Mouse (Mus musculus): ENCODE measurements around the gene Adamts4. TPM values are rescaled to one million over a fixed set of nuclear protein-coding genes. Genes with fewer than 3 reads are reported as not detected.

Gene Adamts4
- polyA plus RNA-seq, 1 experiment = 29.8 TPM

DNA sequence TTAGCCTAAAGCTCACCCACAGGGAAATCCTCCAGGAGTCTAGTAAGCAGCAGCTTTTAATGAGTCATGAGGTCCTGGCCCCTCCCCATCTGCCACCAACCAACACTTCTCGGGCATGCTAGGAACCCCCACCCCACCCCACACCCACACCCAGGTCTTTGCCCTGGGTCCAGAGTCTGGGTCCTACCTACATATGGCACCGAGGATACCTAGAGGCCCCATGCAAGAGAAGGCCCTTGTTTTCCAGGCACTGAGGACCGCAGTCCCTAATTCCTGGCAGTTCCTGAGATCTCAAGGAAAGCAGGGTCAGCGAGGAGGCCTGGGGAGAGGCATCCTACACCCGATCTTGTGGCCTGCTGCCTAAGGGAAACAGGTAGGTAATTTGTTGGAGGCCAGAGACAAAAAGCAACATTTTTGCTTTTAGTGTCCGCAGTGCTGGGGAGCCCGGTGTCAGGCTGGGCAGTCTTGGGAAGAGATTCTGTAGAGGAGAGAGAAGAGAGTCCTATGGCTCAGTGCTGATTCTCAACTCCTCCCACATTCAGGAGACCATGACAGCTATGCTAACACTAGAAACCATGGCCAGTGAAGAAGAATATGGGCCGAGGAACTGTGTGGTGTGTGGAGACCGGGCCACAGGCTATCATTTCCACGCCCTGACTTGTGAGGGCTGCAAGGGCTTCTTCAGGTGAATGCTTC is 36.3 kb upstream of the Adamts4 start, which contains the start of gene Nr1i3:
TSS of gene Nr1i3 (plus strand) at position 170 of the 696 bp plus-strand sequence.
- TF ChIP-seq CTCF (IDR thresholded peaks at IDR 0.05; ENCODE audit: borderline replicate concordance, insufficient read depth, low read depth, low read length) = no peak
- TF ChIP-seq POLR2A (IDR thresholded peaks at IDR 0.05; ENCODE audit: borderline replicate concordance, insufficient read depth, low read length) = no peak
- WGBS = 70% methylated on average over 10 of the region's 10 CpGs
- Histone ChIP-seq H3K4me3 (replicated peaks; ENCODE audit: insufficient read depth, low read depth, low read length) (no peak within 1 kb of the TSS), H3K27ac (ENCODE audit: insufficient read depth, low read length) (no peak within 1 kb of the TSS), H3K4me1 (ENCODE audit: control insufficient read depth, insufficient read depth, low read length) (no peaks in the 10 kb centered on the region), H3K27me3 (ENCODE audit: control insufficient read depth, insufficient read depth, low read length) (peaks cover 1% of the 10 kb centered on the region; the same call in 1 of the 2 replicates)
- DNase-seq = no peak

DNA sequence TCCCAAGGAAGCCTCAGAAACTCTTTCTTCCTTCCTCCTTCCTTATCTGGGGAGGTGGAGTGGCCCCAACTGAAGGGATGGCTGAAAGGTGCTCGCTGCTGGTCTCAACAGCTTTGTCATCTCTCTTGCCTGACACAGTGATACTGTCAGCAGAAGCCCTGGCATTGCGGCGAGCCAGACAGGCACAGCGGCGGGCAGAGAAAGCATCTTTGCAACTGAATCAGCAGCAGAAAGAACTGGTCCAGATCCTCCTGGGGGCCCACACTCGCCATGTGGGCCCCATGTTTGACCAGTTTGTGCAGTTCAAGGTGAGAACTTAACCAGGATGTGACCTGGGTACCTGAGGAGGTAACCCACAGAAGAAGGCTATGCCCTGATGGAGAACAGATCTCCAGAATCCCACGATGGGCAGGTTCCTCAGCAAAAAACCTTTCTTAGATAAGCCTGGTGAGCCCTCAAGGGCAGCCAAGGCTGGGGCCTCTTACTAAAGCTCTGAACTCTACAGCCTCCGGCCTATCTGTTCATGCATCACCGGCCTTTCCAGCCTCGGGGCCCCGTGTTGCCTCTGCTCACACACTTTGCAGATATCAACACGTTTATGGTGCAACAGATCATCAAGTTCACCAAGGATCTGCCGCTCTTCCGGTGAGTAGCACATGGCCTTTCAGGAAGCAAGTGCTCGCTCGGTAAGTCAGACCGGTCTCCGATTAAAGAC is 33.8 kb upstream of the Adamts4 start:
- 84% methylated on average over 18 of the region's 18 CpGs for WGBS
- Histone ChIP-seq H3K4me3 (replicated peaks; ENCODE audit: insufficient read depth, low read depth, low read length) (no peak overlapping the region), H3K27ac (ENCODE audit: insufficient read depth, low read length) (no peak overlapping the region), H3K27me3 (ENCODE audit: control insufficient read depth, insufficient read depth, low read length) (no peaks in the 10 kb centered on the region), H3K4me1 (ENCODE audit: control insufficient read depth, insufficient read depth, low read length) (no peaks in the 10 kb centered on the region)
- no peak for DNase-seq
- no peak for TF ChIP-seq POLR2A (IDR thresholded peaks at IDR 0.05; ENCODE audit: borderline replicate concordance, insufficient read depth, low read length)
- TF ChIP-seq CTCF (IDR thresholded peaks at IDR 0.05; ENCODE audit: borderline replicate concordance, insufficient read depth, low read depth, low read length) = no peak

- TF ChIP-seq POLR2A (IDR thresholded peaks at IDR 0.05; ENCODE audit: borderline replicate concordance, insufficient read depth, low read length) (no peak), CTCF (IDR thresholded peaks at IDR 0.05; ENCODE audit: borderline replicate concordance, insufficient read depth, low read depth, low read length) (peak; percentile 91)
- H3K27ac ChIP-seq (ENCODE audit: insufficient read depth, low read length) = no peak overlapping the region
- WGBS = 2% methylated on average over 10 of the region's 10 CpGs
Observed at GRCm38 (mm10) chr1:171220871-171221270, 29.4 kb upstream of the Adamts4 start.

GRCm38 (mm10) chr1:171221281-171222193 is 28.7 kb upstream of the Adamts4 start:
- 5% methylated on average over 22 of the region's 22 CpGs for WGBS
- H3K4me1 ChIP-seq (ENCODE audit: control insufficient read depth, insufficient read depth, low read length) = no peaks in the 10 kb centered on the region
- peak overlapping the region; percentile 89 for H3K4me3 ChIP-seq (replicated peaks; ENCODE audit: insufficient read depth, low read depth, low read length)
- TF ChIP-seq POLR2A (IDR thresholded peaks at IDR 0.05; ENCODE audit: borderline replicate concordance, insufficient read depth, low read length) (no peak), CTCF (IDR thresholded peaks at IDR 0.05; ENCODE audit: borderline replicate concordance, insufficient read depth, low read depth, low read length) (no peak)
- H3K27me3 ChIP-seq (ENCODE audit: control insufficient read depth, insufficient read depth, low read length) = no peaks in the 10 kb centered on the region
- DNase-seq = peak; percentile 27 to 29
- peak overlapping the region; percentile 35; the same call in 1 of the 2 replicates for H3K27ac ChIP-seq (ENCODE audit: insufficient read depth, low read length)

More at GRCm38 (mm10) chr1:171220871-171221270, 29.4 kb upstream of the Adamts4 start:
- Histone ChIP-seq H3K27me3 (ENCODE audit: control insufficient read depth, insufficient read depth, low read length) (no peaks in the 10 kb centered on the region), H3K4me3 (replicated peaks; ENCODE audit: insufficient read depth, low read depth, low read length) (peak overlapping the region; percentile 31), H3K4me1 (ENCODE audit: control insufficient read depth, insufficient read depth, low read length) (no peaks in the 10 kb centered on the region)
- peak; percentile 82 to 87 for DNase-seq

- TF ChIP-seq POLR2A (IDR thresholded peaks at IDR 0.05; ENCODE audit: borderline replicate concordance, insufficient read depth, low read length) (peak; percentile 48; the same call in 1 of the 2 replicates), CTCF (IDR thresholded peaks at IDR 0.05; ENCODE audit: borderline replicate concordance, insufficient read depth, low read depth, low read length) (peak; percentile 30; the same call in 1 of the 2 replicates)
- 2% methylated on average over 28 of the region's 28 CpGs for WGBS
- Histone ChIP-seq H3K4me1 (ENCODE audit: control insufficient read depth, insufficient read depth, low read length) (no peaks in the 10 kb centered on the region), H3K27me3 (ENCODE audit: control insufficient read depth, insufficient read depth, low read length) (no peaks in the 10 kb centered on the region), H3K27ac (ENCODE audit: insufficient read depth, low read length) (peak within 1 kb of the TSS; percentile 35; the same call in 1 of the 2 replicates), H3K4me3 (replicated peaks; ENCODE audit: insufficient read depth, low read depth, low read length) (peak within 1 kb of the TSS; percentile 89)
- peak; percentile 93 to 99 for DNase-seq
Observed at GRCm38 (mm10) chr1:171222238-171223155, 27.7 kb upstream of the Adamts4 start, which contains the start of gene Tomm40l. TSS of gene Tomm40l (minus strand) at chr1:171222514.

DNA sequence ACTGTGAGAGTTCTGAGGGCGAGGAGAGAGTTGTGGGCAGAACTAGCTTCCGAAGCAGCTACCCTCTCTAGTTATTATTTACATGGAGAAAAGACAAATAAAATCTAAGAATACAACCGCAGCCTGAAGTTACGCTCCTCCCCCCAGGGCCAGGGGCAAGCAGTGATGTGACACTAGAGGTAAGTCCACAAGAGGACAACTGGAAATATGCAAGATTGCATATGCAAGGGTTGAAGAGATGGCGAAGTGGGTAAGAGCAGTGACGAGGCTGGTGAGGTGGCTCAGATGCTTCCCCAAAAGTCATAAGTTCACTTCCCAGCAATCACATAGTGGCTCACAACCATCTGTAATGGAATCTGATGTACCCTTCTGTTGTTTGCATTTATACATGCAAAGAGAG is 27.1 kb upstream of the Adamts4 start:
- TF ChIP-seq CTCF (IDR thresholded peaks at IDR 0.05; ENCODE audit: borderline replicate concordance, insufficient read depth, low read depth, low read length) (no peak), POLR2A (IDR thresholded peaks at IDR 0.05; ENCODE audit: borderline replicate concordance, insufficient read depth, low read length) (no peak)
- Histone ChIP-seq H3K4me1 (ENCODE audit: control insufficient read depth, insufficient read depth, low read length) (no peaks in the 10 kb centered on the region), H3K27me3 (ENCODE audit: control insufficient read depth, insufficient read depth, low read length) (no peaks in the 10 kb centered on the region), H3K27ac (ENCODE audit: insufficient read depth, low read length) (no peak overlapping the region), H3K4me3 (replicated peaks; ENCODE audit: insufficient read depth, low read depth, low read length) (no peak overlapping the region)
- no peak for DNase-seq
- 80% methylated on average over 6 of the region's 6 CpGs for WGBS

Data from cerebellum, adult 2 months (tissue).